Mouse (Mus musculus): ENCODE results near the gene Tmtc4.

DNA sequence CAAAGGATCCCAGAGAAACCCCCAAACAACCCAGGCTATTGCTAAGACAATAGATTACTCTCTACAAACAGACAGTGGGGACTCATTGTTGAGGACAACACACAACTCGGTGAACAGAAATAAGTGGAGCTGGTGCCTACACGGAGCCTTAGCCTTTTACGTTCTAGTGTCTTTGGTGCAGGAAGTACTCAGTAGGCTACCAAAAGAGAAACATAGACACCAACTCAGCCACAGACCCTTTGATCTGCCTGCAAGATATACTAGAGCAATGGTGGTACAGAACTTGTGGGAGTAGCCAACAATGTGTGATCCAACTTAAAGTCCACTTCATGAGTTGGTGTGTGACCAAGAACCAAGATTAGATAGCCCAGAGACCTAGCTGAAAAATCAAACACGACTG lies 75.8 kb downstream of the Tmtc4 start:
- TF ChIP-seq CTCF (IDR thresholded peaks at IDR 0.05; ENCODE audit: control insufficient read depth, insufficient read depth, insufficient read length) (no peak), MYOD1 (IDR thresholded peaks at IDR 0.05; ENCODE audit: control insufficient read depth, insufficient read length, low read depth) (no peak), MAX (IDR thresholded peaks at IDR 0.05) (no peak), USF1 (IDR thresholded peaks at IDR 0.05; ENCODE audit: low read depth) (no peak), MYOG (IDR thresholded peaks at IDR 0.05; ENCODE audit: control insufficient read depth, extremely low read depth, insufficient read length) (no peak)

Data from C2C12 (cell line).